Mouse (Mus musculus): ENCODE results near the gene Inpp5d.

GRCm38 (mm10) chr1:87722081-87722480, 102.0 kb downstream of the Inpp5d start:
- no peak for TF ChIP-seq CTCF (IDR thresholded peaks at IDR 0.05; ENCODE audit: extremely low read depth, insufficient read depth, insufficient read length, insufficient replicate concordance)
- no peak for TF ChIP-seq POLR2A (IDR thresholded peaks at IDR 0.05; ENCODE audit: low read depth, low read length)
